Mouse (Mus musculus): ENCODE results near the gene Smco2.

GRCm38 (mm10) chr6:146831320-146831719 lies 18.6 kb upstream of the Smco2 start:
- no peak for TF ChIP-seq POLR2A (IDR thresholded peaks at IDR 0.05; ENCODE audit: borderline replicate concordance, extremely low read depth, insufficient read depth, insufficient read length, poor library complexity, severe bottlenecking)
- TF ChIP-seq CTCF (IDR thresholded peaks at IDR 0.05; ENCODE audit: borderline replicate concordance, extremely low read depth, insufficient read depth, insufficient read length), result no peak
